Mouse (Mus musculus): ENCODE results near the gene Odf3l1. TPM values are rescaled to one million over a fixed set of nuclear protein-coding genes. Genes with fewer than 3 reads are reported as not detected.

Gene Odf3l1
- polyA plus RNA-seq, 1 experiment from 2014 or later, result not detected

DNA sequence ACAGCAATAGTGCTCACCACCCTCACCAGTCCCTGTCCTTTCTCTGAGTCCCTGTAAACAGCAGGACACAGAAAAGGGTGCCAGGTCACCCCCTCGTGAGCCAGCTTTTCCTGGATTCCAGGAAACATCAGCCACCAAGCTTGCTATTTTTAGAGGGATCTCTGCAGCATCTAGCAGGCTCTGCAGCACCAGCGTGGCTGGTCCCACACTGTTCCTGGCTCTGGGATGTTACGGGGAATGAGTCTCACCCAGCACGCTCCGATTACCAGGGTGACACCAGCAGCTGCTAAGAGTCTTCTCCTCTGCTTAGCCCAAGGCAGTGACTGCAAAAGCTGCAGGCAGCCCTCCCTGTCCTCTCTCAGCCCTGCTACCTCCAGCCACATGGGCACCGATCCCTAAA, 31.6 kb downstream of the Odf3l1 start:
- Histone ChIP-seq H3K4me3 (ENCODE audit: low read depth, low read length) (no peak overlapping the region), H3K9ac (replicated peaks) (no peak overlapping the region), H3K4me2 (ENCODE audit: low read depth, low read length) (no peak overlapping the region), H3K9me3 (ENCODE audit: low read length) (no peaks in the 10 kb centered on the region), H3K4me1 (ENCODE audit: insufficient read depth) (no peaks in the 10 kb centered on the region), H3K27me3 (ENCODE audit: insufficient read depth, low read length) (0 out of 2 replicates have a peak, but pooled peaks cover 4% of the 10 kb centered on the region), H3K36me3 (replicated peaks; ENCODE audit: insufficient read depth, low read length) (no peaks in the 10 kb centered on the region), H3K27ac (ENCODE audit: low read depth) (no peak overlapping the region)
- WGBS (ENCODE audit: insufficient replicate concordance), result 20% methylated on average over 6 of the region's 6 CpGs
- no peak for TF ChIP-seq CTCF (IDR thresholded peaks at IDR 0.05; ENCODE audit: low read depth)
- no peak for TF ChIP-seq EP300 (IDR thresholded peaks at IDR 0.05; ENCODE audit: low read depth)
- no peak for DNase-seq
- ATAC-seq, result no peak

DNA sequence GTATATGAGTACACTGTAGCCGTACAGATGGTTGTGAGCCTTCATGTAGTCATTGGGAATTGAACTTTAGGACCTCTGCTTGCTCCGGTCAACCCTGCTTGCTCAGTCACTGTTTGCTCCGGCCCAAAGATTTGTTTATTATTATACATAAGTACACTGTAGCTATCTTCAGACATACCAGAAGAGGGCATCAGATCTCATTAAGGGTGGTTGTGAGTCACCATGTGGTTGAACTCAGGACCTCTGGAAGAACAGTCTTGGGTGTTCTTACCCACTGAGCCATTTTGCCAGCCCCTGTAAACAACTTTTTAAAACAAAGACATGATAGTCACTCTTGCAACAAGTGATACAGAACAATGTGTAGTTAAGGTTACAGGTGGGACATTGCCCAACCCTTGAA, 32.6 kb downstream of the Odf3l1 start:
- Histone ChIP-seq H3K4me3 (ENCODE audit: low read depth, low read length) (no peak overlapping the region), H3K9ac (replicated peaks) (no peak overlapping the region), H3K27ac (ENCODE audit: low read depth) (no peak overlapping the region), H3K27me3 (ENCODE audit: insufficient read depth, low read length) (0 out of 2 replicates have a peak, but pooled peaks cover 4% of the 10 kb centered on the region), H3K4me2 (ENCODE audit: low read depth, low read length) (no peak overlapping the region), H3K4me1 (ENCODE audit: insufficient read depth) (no peaks in the 10 kb centered on the region), H3K9me3 (ENCODE audit: low read length) (no peaks in the 10 kb centered on the region), H3K36me3 (replicated peaks; ENCODE audit: insufficient read depth, low read length) (no peaks in the 10 kb centered on the region)
- 62% methylated on average over 3 of the region's 3 CpGs for WGBS (ENCODE audit: insufficient replicate concordance)
- DNase-seq (no peak), ATAC-seq (no peak)
- TF ChIP-seq EP300 (IDR thresholded peaks at IDR 0.05; ENCODE audit: low read depth) (no peak), CTCF (IDR thresholded peaks at IDR 0.05; ENCODE audit: low read depth) (no peak)

DNA sequence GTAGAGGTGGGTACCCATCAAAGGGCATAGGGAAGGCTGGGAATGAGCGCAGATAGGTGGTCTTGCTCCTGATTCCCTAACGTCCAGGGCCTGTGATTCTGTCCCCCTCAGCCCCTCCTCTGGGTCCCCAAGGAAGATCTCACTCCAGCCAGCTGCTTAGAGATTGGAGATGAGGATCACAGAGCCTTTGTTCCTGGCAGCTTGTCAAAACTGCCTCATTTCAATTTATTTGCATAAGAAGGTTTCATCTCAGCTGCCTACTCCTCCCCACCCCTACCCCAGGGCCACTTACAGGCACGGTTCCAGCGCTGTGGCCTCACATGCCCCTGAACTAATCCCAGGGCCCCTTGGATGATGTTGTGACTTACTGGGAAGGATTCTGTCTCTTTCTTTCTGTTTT, 34.3 kb downstream of the Odf3l1 start:
- Histone ChIP-seq H3K9ac (replicated peaks) (no peak overlapping the region), H3K4me1 (ENCODE audit: insufficient read depth) (no peaks in the 10 kb centered on the region), H3K4me2 (ENCODE audit: low read depth, low read length) (no peak overlapping the region), H3K4me3 (ENCODE audit: low read depth, low read length) (no peak overlapping the region), H3K9me3 (ENCODE audit: low read length) (no peaks in the 10 kb centered on the region), H3K36me3 (replicated peaks; ENCODE audit: insufficient read depth, low read length) (no peaks in the 10 kb centered on the region), H3K27me3 (ENCODE audit: insufficient read depth, low read length) (peaks cover 11% of the 10 kb centered on the region), H3K27ac (ENCODE audit: low read depth) (no peak overlapping the region)
- no peak for TF ChIP-seq CTCF (IDR thresholded peaks at IDR 0.05; ENCODE audit: low read depth)
- TF ChIP-seq EP300 (IDR thresholded peaks at IDR 0.05; ENCODE audit: low read depth), result no peak
- no peak for DNase-seq
- no peak for ATAC-seq
- 53% methylated on average over 4 of the region's 4 CpGs for WGBS (ENCODE audit: insufficient replicate concordance)

DNA sequence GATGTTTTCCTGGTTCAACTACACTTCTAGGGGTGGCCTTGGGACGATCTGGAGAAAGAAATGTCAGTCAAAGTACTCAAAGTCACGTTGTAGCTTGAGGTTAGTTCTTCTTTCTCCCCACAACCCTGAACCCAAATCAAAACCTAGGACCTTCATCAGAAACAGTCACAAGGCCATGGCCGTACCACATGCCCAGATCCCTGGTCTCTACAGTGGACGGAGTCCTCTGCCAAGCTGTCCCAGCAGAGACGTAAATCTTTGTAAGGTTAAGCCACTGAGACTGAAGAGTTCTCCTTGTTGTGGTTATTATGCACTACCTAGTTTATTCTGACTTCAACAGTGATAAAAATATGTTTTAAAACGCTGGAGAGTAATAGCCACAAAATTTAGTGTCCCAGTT, 35.6 kb downstream of the Odf3l1 start:
- Histone ChIP-seq H3K4me2 (ENCODE audit: low read depth, low read length) (no peak overlapping the region), H3K4me3 (ENCODE audit: low read depth, low read length) (no peak overlapping the region), H3K27me3 (ENCODE audit: insufficient read depth, low read length) (peaks cover 11% of the 10 kb centered on the region), H3K4me1 (ENCODE audit: insufficient read depth) (no peaks in the 10 kb centered on the region), H3K9ac (replicated peaks) (no peak overlapping the region), H3K9me3 (ENCODE audit: low read length) (no peaks in the 10 kb centered on the region), H3K36me3 (replicated peaks; ENCODE audit: insufficient read depth, low read length) (no peaks in the 10 kb centered on the region), H3K27ac (ENCODE audit: low read depth) (no peak overlapping the region)
- ATAC-seq, result no peak
- whole genome bisulfite sequencing (ENCODE audit: insufficient replicate concordance), result 68% methylated on average over 6 of the region's 6 CpGs
- DNase-seq, result no peak
- no peak for TF ChIP-seq CTCF (IDR thresholded peaks at IDR 0.05; ENCODE audit: low read depth)
- TF ChIP-seq EP300 (IDR thresholded peaks at IDR 0.05; ENCODE audit: low read depth), result no peak

DNA sequence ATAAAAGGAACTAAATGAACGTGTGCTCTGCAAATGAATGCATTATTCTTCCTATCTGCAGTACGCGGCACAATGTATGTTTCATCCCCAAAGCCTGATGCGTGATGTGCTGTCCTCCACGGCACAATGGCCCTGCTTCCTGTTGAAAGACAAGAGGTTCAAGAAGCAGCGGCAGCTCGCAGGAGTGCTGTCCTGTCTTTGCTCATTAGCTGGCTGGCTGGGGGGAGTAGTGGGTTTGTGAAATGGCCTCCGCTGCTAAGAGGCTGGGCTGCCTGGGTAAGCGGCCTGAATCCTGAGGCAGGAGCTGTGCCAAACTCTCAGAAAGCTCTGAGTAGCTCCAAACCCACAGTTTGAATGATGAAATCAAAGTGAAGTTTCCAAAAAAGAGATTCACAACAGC, 36.3 kb downstream of the Odf3l1 start:
- H3K27me3 ChIP-seq (ENCODE audit: insufficient read depth, low read length), result peaks cover 11% of the 10 kb centered on the region
- ATAC-seq, result no peak
- 43% methylated on average over 9 of the region's 9 CpGs for WGBS (ENCODE audit: insufficient replicate concordance)

DNA sequence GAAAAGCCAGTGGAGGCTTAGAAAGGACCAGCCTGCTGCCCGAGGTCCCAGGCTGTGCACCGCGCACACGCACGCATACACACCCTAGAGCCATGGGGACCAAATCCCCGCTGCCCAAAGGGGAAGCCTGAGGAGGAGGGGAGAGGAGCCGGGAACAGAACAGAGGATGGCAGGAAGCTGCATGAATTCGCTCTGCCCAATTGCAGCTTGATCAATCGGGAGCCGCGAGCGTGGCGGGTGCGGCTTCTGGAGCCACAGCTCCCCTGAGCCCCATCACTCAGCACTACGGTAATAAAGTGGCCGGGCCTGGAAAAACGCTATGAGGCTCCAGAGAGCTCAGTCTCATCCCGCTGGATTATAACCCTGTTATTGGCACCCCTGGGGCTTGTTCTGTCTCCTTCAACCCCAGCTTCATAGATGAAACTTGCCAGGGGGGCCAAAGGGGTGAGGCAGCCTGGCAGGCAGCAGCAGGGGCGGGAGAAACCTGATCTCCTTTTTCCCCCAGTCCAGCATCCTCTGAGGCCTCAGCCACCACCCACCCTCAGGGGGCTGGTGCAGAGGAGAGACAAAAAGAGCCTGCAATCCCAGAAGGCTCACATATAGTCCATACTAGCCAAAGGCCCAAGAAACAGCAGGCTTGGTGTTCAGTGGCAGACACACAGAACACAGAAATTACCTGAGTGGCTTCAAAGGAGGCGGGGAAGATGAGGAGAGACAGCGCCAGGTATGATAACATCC, 38.8 kb downstream of the Odf3l1 start:
- H3K27ac ChIP-seq (ENCODE audit: low read depth), result no peak overlapping the region
- H3K4me3 ChIP-seq (ENCODE audit: low read depth, low read length), result no peak overlapping the region
- H3K4me2 ChIP-seq (ENCODE audit: low read depth, low read length), result no peak overlapping the region
- H3K36me3 ChIP-seq (replicated peaks; ENCODE audit: insufficient read depth, low read length), result no peaks in the 10 kb centered on the region
- H3K27me3 ChIP-seq (ENCODE audit: insufficient read depth, low read length), result peaks cover 8% of the 10 kb centered on the region
- H3K4me1 ChIP-seq (ENCODE audit: insufficient read depth), result no peaks in the 10 kb centered on the region
- DNase-seq (no peak), ATAC-seq (no peak)
- no peak for TF ChIP-seq CTCF (IDR thresholded peaks at IDR 0.05; ENCODE audit: low read depth)
- no peak for TF ChIP-seq EP300 (IDR thresholded peaks at IDR 0.05; ENCODE audit: low read depth)
- H3K9me3 ChIP-seq (ENCODE audit: low read length), result no peaks in the 10 kb centered on the region
- WGBS (ENCODE audit: insufficient replicate concordance), result 15% methylated on average over 21 of the region's 21 CpGs
- H3K9ac ChIP-seq (replicated peaks), result no peak overlapping the region

More for the DNA sequence above, 36.3 kb downstream of the Odf3l1 start:
- H3K9me3 ChIP-seq (ENCODE audit: low read length), result no peaks in the 10 kb centered on the region
- no peak overlapping the region for H3K4me3 ChIP-seq (ENCODE audit: low read depth, low read length)
- H3K4me1 ChIP-seq (ENCODE audit: insufficient read depth), result no peaks in the 10 kb centered on the region
- no peak overlapping the region for H3K4me2 ChIP-seq (ENCODE audit: low read depth, low read length)
- DNase-seq, result no peak
- H3K9ac ChIP-seq (replicated peaks), result no peak overlapping the region
- no peak overlapping the region for H3K27ac ChIP-seq (ENCODE audit: low read depth)
- no peaks in the 10 kb centered on the region for H3K36me3 ChIP-seq (replicated peaks; ENCODE audit: insufficient read depth, low read length)
- TF ChIP-seq CTCF (IDR thresholded peaks at IDR 0.05; ENCODE audit: low read depth) (no peak), EP300 (IDR thresholded peaks at IDR 0.05; ENCODE audit: low read depth) (no peak)
